Mouse (Mus musculus): ENCODE measurements around the gene Gm14137. TPM values are rescaled to one million over a fixed set of nuclear protein-coding genes. Genes with fewer than 3 reads are reported as not detected.

The Gm14137 gene
- polyA plus RNA-seq, 1 experiment from 2014 or later = 0.35 TPM

DNA sequence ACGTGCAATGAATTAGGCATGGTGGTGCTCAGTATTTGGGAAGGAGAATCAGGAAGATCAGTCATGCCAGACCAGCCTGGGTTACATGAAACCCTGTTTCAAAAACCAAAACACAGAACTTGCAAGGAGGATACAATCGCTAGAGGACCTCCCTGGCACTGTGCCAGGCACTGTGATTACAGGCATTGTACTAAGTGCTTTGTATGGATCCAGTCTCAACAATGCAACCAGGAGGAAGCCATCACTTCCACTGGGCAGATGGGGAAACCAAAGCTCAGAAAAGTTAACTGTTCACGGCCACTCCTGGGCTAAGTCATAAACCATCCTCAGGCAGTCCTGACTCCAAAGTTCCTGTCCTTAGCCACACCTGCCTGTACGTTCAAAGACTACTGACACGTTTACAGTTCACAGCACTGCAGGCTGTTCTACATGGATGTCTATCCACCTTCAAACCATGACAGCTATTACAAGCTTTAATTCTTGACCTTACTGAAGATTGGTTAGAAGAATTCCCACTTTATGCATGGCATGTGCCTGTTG is 28.7 kb downstream of the Gm14137 start:
- Histone ChIP-seq H3K36me3 (no peaks in the 10 kb centered on the region), H3K9ac (no peak overlapping the region), H3K27ac (no peak overlapping the region), H3K27me3 (replicated peaks) (no peaks in the 10 kb centered on the region), H3K4me3 (no peak overlapping the region), H3K4me2 (no peak overlapping the region), H3K9me3 (replicated peaks) (no peaks in the 10 kb centered on the region), H3K4me1 (peaks cover 15% of the 10 kb centered on the region)
- ATAC-seq = no peak
- 69% methylated on average over 5 of the region's 5 CpGs for WGBS (ENCODE audit: insufficient replicate concordance)

DNA sequence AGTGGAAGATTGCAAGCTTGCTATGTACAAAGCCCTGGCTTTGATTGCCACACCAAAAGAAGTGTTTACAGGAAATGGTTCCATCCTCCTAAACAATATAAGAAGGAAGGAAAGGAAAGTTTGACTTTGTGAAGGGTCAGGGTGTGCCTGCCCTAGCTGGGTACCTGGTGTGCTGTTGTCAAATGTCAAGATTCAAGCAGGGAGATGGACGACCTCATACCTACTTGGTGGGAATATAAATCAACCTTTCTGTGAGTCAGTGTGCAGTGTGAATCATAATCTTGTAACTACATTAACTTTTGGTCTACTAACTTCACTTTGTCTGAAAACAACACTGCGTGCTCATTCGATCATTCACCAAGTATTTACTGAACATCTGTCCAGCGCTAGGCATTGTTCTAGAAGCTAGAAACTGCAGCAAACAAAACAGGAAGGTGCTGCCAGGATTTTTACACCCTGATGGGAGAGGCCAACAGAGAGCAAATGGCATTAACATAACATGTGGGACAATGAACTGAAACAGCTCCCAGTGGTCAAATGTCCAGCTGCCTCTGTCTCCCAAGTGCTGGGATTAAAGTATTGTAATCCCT is 29.7 kb downstream of the Gm14137 start:
- no peaks in the 10 kb centered on the region for H3K27me3 ChIP-seq (replicated peaks)
- no peak overlapping the region for H3K27ac ChIP-seq
- H3K9me3 ChIP-seq (replicated peaks) = no peaks in the 10 kb centered on the region
- 71% methylated on average over 4 of the region's 4 CpGs for WGBS (ENCODE audit: insufficient replicate concordance)
- no peak overlapping the region for H3K4me2 ChIP-seq
- ATAC-seq = no peak
- H3K4me1 ChIP-seq = peaks cover 15% of the 10 kb centered on the region
- no peak overlapping the region for H3K4me3 ChIP-seq
- H3K36me3 ChIP-seq = no peaks in the 10 kb centered on the region
- H3K9ac ChIP-seq = no peak overlapping the region

DNA sequence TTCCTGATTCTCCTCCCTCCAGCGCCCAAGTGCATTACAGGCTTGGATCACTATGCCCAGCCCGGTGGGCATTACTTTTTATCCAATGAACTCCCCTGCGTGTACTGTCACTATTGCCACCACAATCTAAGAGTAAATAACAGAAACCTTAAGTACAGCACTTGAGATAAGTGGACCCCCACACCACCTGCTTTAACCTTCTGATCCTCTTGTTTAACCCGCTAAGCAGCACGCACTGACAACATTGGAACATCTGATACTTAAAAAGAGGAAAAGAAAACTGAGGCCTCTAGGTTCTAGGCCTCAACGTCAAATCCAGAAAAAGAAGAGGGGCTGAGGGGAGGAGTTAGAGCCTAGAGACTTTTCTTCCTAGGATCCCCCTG is 33.6 kb downstream of the Gm14137 start:
- no peak for ATAC-seq
- Histone ChIP-seq H3K27ac (peak overlapping the region; percentile 90), H3K36me3 (peaks cover 26% of the 10 kb centered on the region), H3K27me3 (replicated peaks) (no peaks in the 10 kb centered on the region), H3K4me3 (peak overlapping the region; percentile 74), H3K4me1 (peaks cover 28% of the 10 kb centered on the region), H3K9me3 (replicated peaks) (no peaks in the 10 kb centered on the region), H3K4me2 (peak overlapping the region; percentile 75), H3K9ac (peak overlapping the region; percentile 81)
- 14% methylated on average over 6 of the region's 6 CpGs for WGBS (ENCODE audit: insufficient replicate concordance)

DNA sequence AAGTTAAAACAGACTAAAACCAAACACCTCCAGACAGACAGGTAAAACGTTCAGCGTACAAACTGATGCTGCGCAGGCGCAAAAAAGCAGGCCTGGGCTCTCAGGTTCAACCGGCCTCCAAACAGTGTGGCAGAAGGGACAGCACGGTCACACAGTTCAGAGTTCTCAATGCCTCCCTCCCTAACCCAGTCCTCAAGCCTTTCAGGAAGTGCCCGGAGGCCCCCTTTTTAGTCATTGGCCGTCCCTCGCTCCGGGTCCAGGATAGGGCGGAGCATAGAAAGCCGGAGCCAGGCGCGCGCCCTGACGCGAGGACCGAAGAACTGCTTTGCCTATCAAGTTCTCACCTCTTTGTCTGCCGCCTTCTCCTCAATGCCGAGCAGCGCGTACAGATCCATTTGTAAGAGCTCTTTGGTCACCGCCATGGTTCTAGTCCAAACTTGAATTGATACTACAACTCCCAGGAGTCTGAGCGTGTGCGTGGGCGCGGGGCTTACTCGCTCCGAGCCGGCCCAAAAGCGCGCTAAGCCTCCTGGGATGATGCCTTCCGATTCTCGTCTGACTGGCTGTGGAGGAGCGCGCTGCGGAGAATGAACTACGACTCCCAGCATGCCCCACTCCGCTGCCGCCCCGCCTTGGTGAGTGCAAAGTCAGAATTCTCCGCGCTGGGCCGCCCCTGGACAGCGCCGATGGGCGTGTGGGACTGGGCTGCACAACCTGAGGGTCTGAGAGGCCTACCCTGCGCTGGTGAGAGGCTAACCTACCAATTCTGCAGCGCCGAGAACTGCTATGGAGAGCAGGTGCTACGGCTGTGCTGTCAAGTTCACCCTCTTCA is 34.3 kb downstream of the Gm14137 start, which contains the start of the genes Zfyve19 and Dnajc17:
Gene Zfyve19 (plus strand): TSS at position 274 of the 832 bp plus-strand sequence.
Gene Dnajc17 (minus strand): TSS at position 452 of the 832 bp plus-strand sequence.
- H3K36me3 ChIP-seq = peaks cover 30% of the 10 kb centered on the region
- no peaks in the 10 kb centered on the region for H3K27me3 ChIP-seq (replicated peaks)
- peak within 1 kb of the TSS; percentile 81 for H3K9ac ChIP-seq
- under 1% methylated on average over 51 of the region's 51 CpGs for WGBS (ENCODE audit: insufficient replicate concordance)
- H3K9me3 ChIP-seq (replicated peaks) = no peaks in the 10 kb centered on the region
- peak within 1 kb of the TSS; percentile 75 for H3K4me2 ChIP-seq
- H3K27ac ChIP-seq = peak within 1 kb of the TSS; percentile 90
- H3K4me3 ChIP-seq = peak within 1 kb of the TSS; percentile 74
- H3K4me1 ChIP-seq = peaks cover 28% of the 10 kb centered on the region
- peak; percentile 97 for ATAC-seq

DNA sequence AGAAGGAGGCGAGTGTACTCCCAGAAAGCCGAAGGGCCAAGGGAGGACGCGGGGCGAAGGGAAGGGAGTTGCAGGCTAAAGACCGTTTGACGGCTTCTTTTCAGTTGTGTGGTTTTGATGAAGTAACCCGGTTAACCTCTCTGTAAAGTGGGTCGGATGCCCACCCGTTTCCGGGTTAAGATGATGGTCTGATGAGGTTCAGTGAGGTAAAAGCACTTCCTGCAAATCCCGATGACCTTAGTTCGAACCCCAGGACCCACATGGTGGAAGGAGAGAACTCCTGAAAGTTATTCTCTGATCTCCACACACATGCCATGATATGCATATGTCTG is 34.8 kb downstream of the Gm14137 start:
- Histone ChIP-seq H3K36me3 (peaks cover 34% of the 10 kb centered on the region), H3K9me3 (replicated peaks) (no peaks in the 10 kb centered on the region), H3K4me3 (peak overlapping the region; percentile 74), H3K9ac (peak overlapping the region; percentile 81), H3K4me2 (peak overlapping the region; percentile 75), H3K4me1 (peaks cover 28% of the 10 kb centered on the region), H3K27ac (peak overlapping the region; percentile 68), H3K27me3 (replicated peaks) (no peaks in the 10 kb centered on the region)
- ATAC-seq = no peak
- 1% methylated on average over 13 of the region's 13 CpGs for WGBS (ENCODE audit: insufficient replicate concordance)

Other genes with a start within 250 kb of the Gm14137 start
- 8.8 and 9.5 TPM in 2 replicates for gene Chst14, start 248.0 kb upstream of the Gm14137 start, polyA plus RNA-seq (2016; fragmentation: Nextera tagmentation; extraction: Ambion mirVana)
- 17.5 and 19.2 TPM in 2 replicates for gene Ccdc32, start 145.1 kb upstream of the Gm14137 start, polyA plus RNA-seq (2016; fragmentation: Nextera tagmentation; extraction: Ambion mirVana)
- 5.9 and 6.5 TPM in 2 replicates for gene Rpusd2, start 139.7 kb upstream of the Gm14137 start, polyA plus RNA-seq (2016; fragmentation: Nextera tagmentation; extraction: Ambion mirVana)
- gene Knl1, start 127.4 kb upstream of the Gm14137 start, polyA plus RNA-seq (2016; fragmentation: Nextera tagmentation; extraction: Ambion mirVana) = 72.9 and 78.2 TPM in 2 replicates
- gene Rad51, start 61.7 kb upstream of the Gm14137 start, polyA plus RNA-seq (2016; fragmentation: Nextera tagmentation; extraction: Ambion mirVana) = 49.9 and 52.3 TPM in 2 replicates
- 62.2 and 64.1 TPM in 2 replicates for gene Rmdn3, start 17.5 kb upstream of the Gm14137 start, polyA plus RNA-seq (2016; fragmentation: Nextera tagmentation; extraction: Ambion mirVana)
- gene Gchfr, start 6.7 kb upstream of the Gm14137 start, polyA plus RNA-seq (2016; fragmentation: Nextera tagmentation; extraction: Ambion mirVana) = 28.5 and 31.8 TPM in 2 replicates
- 27.7 and 29.9 TPM in 2 replicates for gene Zfyve19, start 34.1 kb downstream of the Gm14137 start, polyA plus RNA-seq (2016; fragmentation: Nextera tagmentation; extraction: Ambion mirVana)
- 11.6 and 13.2 TPM in 2 replicates for gene Dnajc17, start 34.3 kb downstream of the Gm14137 start, polyA plus RNA-seq (2016; fragmentation: Nextera tagmentation; extraction: Ambion mirVana)
- not detected in 2 replicates for gene Ppp1r14d, start 55.4 kb downstream of the Gm14137 start, polyA plus RNA-seq (2016; fragmentation: Nextera tagmentation; extraction: Ambion mirVana)
- gene Spint1, start 62.9 kb downstream of the Gm14137 start, polyA plus RNA-seq (2016; fragmentation: Nextera tagmentation; extraction: Ambion mirVana) = 0.44 and 0.77 TPM in 2 replicates
- gene Rhov, start 96.8 kb downstream of the Gm14137 start, polyA plus RNA-seq (2016; fragmentation: Nextera tagmentation; extraction: Ambion mirVana) = 0.07 TPM in 1 of 2 replicates, not detected in the other
- gene Vps18, start 114.2 kb downstream of the Gm14137 start, polyA plus RNA-seq (2016; fragmentation: Nextera tagmentation; extraction: Ambion mirVana) = 9.8 and 10.3 TPM in 2 replicates
- gene Dll4, start 151.3 kb downstream of the Gm14137 start, polyA plus RNA-seq (2016; fragmentation: Nextera tagmentation; extraction: Ambion mirVana) = 3.0 and 3.1 TPM in 2 replicates
- 1.0 and 1.4 TPM in 2 replicates for gene Chac1, start 176.7 kb downstream of the Gm14137 start, polyA plus RNA-seq (2016; fragmentation: Nextera tagmentation; extraction: Ambion mirVana)

Data from liver, embryonic 12.5 days (tissue).